In the genomic region with DNA sequence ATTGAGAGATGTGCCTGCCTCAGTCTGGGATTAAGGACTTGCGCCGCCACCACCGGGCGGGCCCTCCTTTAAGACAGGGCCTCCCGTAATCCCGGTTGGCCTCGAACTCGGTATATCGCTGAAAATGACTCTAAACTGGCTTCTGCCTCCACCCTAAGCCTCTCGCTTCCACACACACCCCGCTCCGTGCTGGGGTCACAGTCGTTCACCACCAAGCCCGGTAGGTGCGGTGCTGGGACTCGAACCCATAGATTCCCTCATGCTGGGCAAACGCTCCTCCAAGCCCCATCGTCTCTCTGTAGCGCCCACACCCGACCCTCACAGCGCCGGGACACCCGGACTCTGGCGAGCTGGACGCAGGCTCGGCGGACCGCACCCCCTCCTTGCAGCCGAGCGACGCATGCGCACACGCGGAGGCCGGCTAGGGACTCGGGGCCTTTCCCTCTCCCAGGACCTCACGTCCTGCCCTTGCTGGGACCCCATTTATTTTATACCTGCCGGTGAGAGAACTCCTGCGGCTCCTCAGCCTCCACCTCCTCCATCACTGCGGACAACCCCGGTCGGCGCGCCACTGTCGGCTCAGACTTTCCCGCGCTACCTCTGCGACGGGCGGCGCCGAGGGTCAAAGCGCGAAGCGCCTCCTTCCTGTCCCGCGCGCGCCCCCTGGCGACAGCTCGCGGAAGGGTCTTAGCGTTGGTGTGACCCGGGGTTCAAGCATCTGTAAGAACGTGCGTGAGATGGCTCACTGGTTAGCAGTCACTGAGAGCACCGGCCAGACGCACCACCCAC, we compare ENCODE assay signal across 7 mouse cellular contexts. TPM values are rescaled to one million over a fixed set of nuclear protein-coding genes. Genes with fewer than 3 reads are reported as not detected.
A peak's percentile ranks its signal among the peaks of the same experiment; 100 is the strongest.
DNase-seq lines count a peak whose midpoint lies in the region; ATAC-seq and TF ChIP-seq lines count a peak whose summit lies in the region.

A gene (minus strand): TSS at position 648 of the 789 bp plus-strand sequence.

- H3K36me3 ChIP-seq in intestine, postnatal 0 days (ENCODE audit: control insufficient read depth, insufficient read depth) = no peaks in the 10 kb centered on the region
- H3K36me3 ChIP-seq in midbrain, embryonic 12.5 days = no peaks in the 10 kb centered on the region
- H3K36me3 ChIP-seq in small intestine, adult 2 months (ENCODE audit: control insufficient read depth, insufficient read depth, low read length) = no peaks in the 10 kb centered on the region

- no peaks in the 10 kb centered on the region for H3K4me1 ChIP-seq in intestine, postnatal 0 days (replicated peaks; ENCODE audit: control insufficient read depth, insufficient read depth, low read length)
- peaks cover 7% of the 10 kb centered on the region for H3K4me1 ChIP-seq in midbrain, embryonic 12.5 days
- no peaks in the 10 kb centered on the region; the same call in 1 of the 2 replicates for H3K4me1 ChIP-seq in small intestine, adult 2 months (ENCODE audit: control insufficient read depth, insufficient read depth, insufficient read length, low read length)

- ATAC-seq in intestine, postnatal 0 days = peak; percentile 89
- peak; percentile 93 for ATAC-seq in midbrain, embryonic 12.5 days (ENCODE audit: low FRiP score, low read depth)

- no peaks in the 10 kb centered on the region for H3K9me3 ChIP-seq in intestine, postnatal 0 days (ENCODE audit: control insufficient read depth)
- no peaks in the 10 kb centered on the region for H3K9me3 ChIP-seq in midbrain, embryonic 12.5 days

- peak within 1 kb of the TSS; percentile 47 for H3K4me3 ChIP-seq in intestine, postnatal 0 days (ENCODE audit: low read depth, low read length)
- peak within 1 kb of the TSS; percentile 64 for H3K4me3 ChIP-seq in midbrain, embryonic 12.5 days
- H3K4me3 ChIP-seq in small intestine, adult 2 months (ENCODE audit: low read depth, low read length) = peak within 1 kb of the TSS; percentile 75

- intact Hi-C loops in left cerebral cortex, postnatal 4 days (cut with DNase I) = no loop called here

- WGBS in intestine, postnatal 0 days = under 1% methylated on average over 68 of the region's 68 CpGs
- WGBS in midbrain, embryonic 12.5 days = under 1% methylated on average over 68 of the region's 68 CpGs
- WGBS in small intestine, adult 2 months = 1% methylated on average over 68 of the region's 68 CpGs

- peak within 1 kb of the TSS; percentile 73 for H3K4me2 ChIP-seq in intestine, postnatal 0 days (replicated peaks; ENCODE audit: low read depth)
- H3K4me2 ChIP-seq in midbrain, embryonic 12.5 days (replicated peaks) = peak within 1 kb of the TSS; percentile 67

- no peak for TF ChIP-seq POLR2A in small intestine, adult 2 months (IDR thresholded peaks at IDR 0.05; ENCODE audit: low read depth, low read length)

- H3K27me3 ChIP-seq in intestine, postnatal 0 days (replicated peaks; ENCODE audit: control insufficient read depth, insufficient read depth, low read length) = no peaks in the 10 kb centered on the region
- no peaks in the 10 kb centered on the region for H3K27me3 ChIP-seq in midbrain, embryonic 12.5 days
- H3K27me3 ChIP-seq in small intestine, adult 2 months (ENCODE audit: control insufficient read depth, insufficient read depth, low read length) = no peaks in the 10 kb centered on the region

- peak; percentile 99 for TF ChIP-seq CTCF in intestine, postnatal 0 days (IDR thresholded peaks at IDR 0.05; ENCODE audit: low read depth)
- TF ChIP-seq CTCF in small intestine, adult 2 months (IDR thresholded peaks at IDR 0.05; ENCODE audit: extremely low read depth, insufficient read length, insufficient replicate concordance, low read depth, low read length) = peak; percentile 95

- peak within 1 kb of the TSS; percentile 61 for H3K27ac ChIP-seq in intestine, postnatal 0 days (ENCODE audit: low read depth, low read length)
- H3K27ac ChIP-seq in midbrain, embryonic 12.5 days (replicated peaks) = peak within 1 kb of the TSS; percentile 86
- H3K27ac ChIP-seq in small intestine, adult 2 months (ENCODE audit: insufficient read depth, low read depth, low read length) = peak within 1 kb of the TSS; percentile 0; the same call in 1 of the 2 replicates

- DNase-seq in adrenal gland, adult 2 months = peak; percentile 90
- peak; percentile 88 for DNase-seq in embryo, embryonic 11.5 days (ENCODE audit: low read depth, low spot score)
- peak; percentile 86 to 93 for DNase-seq in gastrocnemius, postnatal 4 days (ENCODE audit: low spot score in 2 of 2)
- peak; percentile 94 for DNase-seq in left cerebral cortex, postnatal 4 days

- peak within 1 kb of the TSS; percentile 49 for H3K9ac ChIP-seq in intestine, postnatal 0 days (ENCODE audit: low read depth, low read length)
- H3K9ac ChIP-seq in midbrain, embryonic 12.5 days (replicated peaks) = peak within 1 kb of the TSS; percentile 66

RNA-seq across cellular contexts. Expression of the gene that starts here (rescaled TPM):
- 10 to 100 TPM; 11.5 to 13.0 TPM for total RNA-seq in adrenal gland, adult 2 months (2021)
- 0.35 and 2.7 TPM in 2 replicates for polyA plus RNA-seq in adrenal gland, adult 2 months (2012; rRNA removed)
- 10 to 100 TPM; 12.5 to 12.7 TPM for total RNA-seq in gastrocnemius, postnatal 4 days (2021)
- 10.6 and 12.1 TPM in 2 replicates for polyA plus RNA-seq in intestine, postnatal 0 days (2015; fragmentation: Nextera tagmentation; extraction: Ambion mirVana)
- total RNA-seq in left cerebral cortex, postnatal 4 days (2021) = 10 to 100 TPM; 33.5 to 38.3 TPM
- polyA plus RNA-seq in midbrain, embryonic 12.5 days (2016; fragmentation: Nextera tagmentation; extraction: Ambion mirVana) = 38.2 and 41.6 TPM in 2 replicates
- 0.77 and 1.9 TPM in 2 replicates for polyA plus RNA-seq in small intestine, adult 2 months (2012; rRNA removed)

Comparison
In these comparisons a context has a peak if more than half of its experiments do, and no peak if none do; other contexts are left out.
1. Peak in every context shown above with its lines: DNase-seq, ATAC-seq, H3K4me3 ChIP-seq and H3K27ac ChIP-seq.
2. H3K27ac ChIP-seq: peak in every context shown above with its lines; median percentile 86 in midbrain, embryonic 12.5 days; 61 in intestine, postnatal 0 days; 0 in small intestine, adult 2 months.